8 mouse cellular contexts compared by ENCODE assay signal in the genomic region with DNA sequence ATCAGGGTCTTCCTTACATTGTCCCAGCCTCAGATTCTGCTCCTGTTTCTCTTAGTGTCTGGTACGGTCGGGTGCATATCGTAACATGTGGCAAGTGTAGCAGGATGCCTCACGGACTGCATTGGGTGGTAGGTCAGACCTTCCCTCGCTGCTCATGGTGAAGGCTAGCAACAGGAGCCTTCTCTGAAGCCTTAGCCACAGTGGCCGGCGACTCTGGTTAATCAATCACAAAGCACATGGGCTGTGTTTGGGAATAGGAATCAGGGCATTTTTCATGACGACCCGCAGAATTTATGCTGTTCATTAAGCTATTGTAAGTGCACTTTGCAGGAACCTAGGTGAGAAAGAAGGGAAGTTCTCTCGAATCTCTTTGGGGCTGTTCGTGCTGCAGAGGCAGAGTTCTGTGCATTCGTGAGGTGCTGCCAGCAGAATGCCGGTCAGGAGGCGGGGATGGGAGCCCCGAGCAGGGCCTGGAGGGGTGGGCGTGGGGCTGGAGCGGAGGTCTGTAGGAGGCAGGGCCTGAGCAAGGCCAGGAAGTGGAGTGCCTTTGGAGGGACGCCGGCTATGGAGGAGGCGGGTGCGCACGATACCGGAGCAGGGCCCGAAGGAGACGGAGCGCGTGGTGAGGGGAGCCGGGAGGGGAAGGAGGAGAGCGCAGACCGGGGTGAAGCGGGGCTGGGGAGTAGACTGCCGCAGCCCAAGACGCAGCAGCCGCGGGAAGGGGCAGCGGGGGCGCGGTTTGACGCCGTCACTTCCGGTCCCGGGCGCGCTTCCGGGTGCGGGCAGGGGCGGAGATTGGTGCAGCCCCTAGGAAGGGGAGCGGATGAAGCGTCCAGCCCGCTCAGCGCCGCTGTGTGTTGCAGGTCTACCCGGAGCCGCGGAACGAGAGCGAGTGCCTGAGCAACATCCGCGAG. TPM values are rescaled to one million over a fixed set of nuclear protein-coding genes. Genes with fewer than 3 reads are reported as not detected.
A peak's percentile ranks its signal among the peaks of the same experiment; 100 is the strongest.
DNase-seq lines count a peak whose midpoint lies in the region; ATAC-seq and TF ChIP-seq lines count a peak whose summit lies in the region.

No protein-coding gene starts in this region.

- peak; percentile 88 for ATAC-seq in embryonic facial prominence, embryonic 13.5 days (ENCODE audit: insufficient number of reproducible peaks, insufficient read depth, low FRiP score, low TSS enrichment, low read depth)
- ATAC-seq in limb, embryonic 12.5 days (ENCODE audit: insufficient number of reproducible peaks, insufficient read depth, low FRiP score, low TSS enrichment, low read depth), result peak; percentile 92
- peak; percentile 94 for ATAC-seq in midbrain, embryonic 14.5 days (ENCODE audit: low FRiP score, low TSS enrichment)

- peaks cover 1% of the 10 kb centered on the region; the same call in 1 of the 2 replicates for H3K79me2 ChIP-seq in heart, adult 2 months (replicated peaks; ENCODE audit: control insufficient read depth, insufficient read depth, low read length)

- peak overlapping the region; percentile 96 for H3K9ac ChIP-seq in embryonic facial prominence, embryonic 13.5 days
- peak overlapping the region; percentile 99 for H3K9ac ChIP-seq in heart, adult 2 months (ENCODE audit: low read depth, low read length)
- peak overlapping the region; percentile 93 for H3K9ac ChIP-seq in limb, embryonic 12.5 days (replicated peaks)
- peak overlapping the region; percentile 85 for H3K9ac ChIP-seq in midbrain, embryonic 14.5 days (replicated peaks; ENCODE audit: low read length)

- H3K4me3 ChIP-seq in embryonic facial prominence, embryonic 13.5 days, result peak overlapping the region; percentile 83
- H3K4me3 ChIP-seq in heart, adult 2 months, result peak overlapping the region; percentile 74
- H3K4me3 ChIP-seq in kidney, adult 2 months (ENCODE audit: insufficient read depth, low read depth, low read length), result peak overlapping the region; percentile 88
- peak overlapping the region; percentile 88 for H3K4me3 ChIP-seq in limb, embryonic 12.5 days (replicated peaks)
- H3K4me3 ChIP-seq in midbrain, embryonic 14.5 days (replicated peaks; ENCODE audit: low read depth, low read length), result peak overlapping the region; percentile 75

- no peak for TF ChIP-seq CTCF in heart, adult 2 months (IDR thresholded peaks at IDR 0.05)
- TF ChIP-seq CTCF in kidney, adult 2 months (conservative IDR thresholded peaks at IDR 0.05; ENCODE audit: insufficient read depth, insufficient read length, low read depth, low read length), result no peak

- no peaks in the 10 kb centered on the region for H3K36me3 ChIP-seq in embryonic facial prominence, embryonic 13.5 days
- H3K36me3 ChIP-seq in heart, adult 2 months (ENCODE audit: control insufficient read depth, insufficient read depth, low read length), result no peaks in the 10 kb centered on the region
- H3K36me3 ChIP-seq in kidney, adult 2 months (ENCODE audit: control insufficient read depth, insufficient read depth, low read length), result no peaks in the 10 kb centered on the region
- H3K36me3 ChIP-seq in limb, embryonic 12.5 days, result peaks cover 1% of the 10 kb centered on the region; the same call in 1 of the 2 replicates
- no peaks in the 10 kb centered on the region for H3K36me3 ChIP-seq in midbrain, embryonic 14.5 days (ENCODE audit: control insufficient read depth, insufficient read depth, low read length)

- no peaks in the 10 kb centered on the region for H3K9me3 ChIP-seq in embryonic facial prominence, embryonic 13.5 days
- no peaks in the 10 kb centered on the region for H3K9me3 ChIP-seq in limb, embryonic 12.5 days
- H3K9me3 ChIP-seq in midbrain, embryonic 14.5 days (ENCODE audit: control insufficient read depth, low read length), result no peaks in the 10 kb centered on the region

- TF ChIP-seq EP300 in heart, adult 2 months (IDR thresholded peaks at IDR 0.05; ENCODE audit: insufficient read depth, low read depth, low read length), result no peak

- DNase-seq in 416B (ENCODE audit: low read depth), result peak; percentile 86
- DNase-seq in adrenal gland, postnatal 4 days (ENCODE audit: low spot score in 2 of 2), result peak; percentile 80 to 88
- peak; percentile 93 to 97 for DNase-seq in heart, adult 2 months
- peak; percentile 92 for DNase-seq in kidney, adult 2 months
- DNase-seq in midbrain, embryonic 14.5 days, result peak; percentile 93
- DNase-seq in spleen, adult 12 weeks (ENCODE audit: low spot score), result peak; percentile 81

- peak overlapping the region; percentile 95 for H3K4me2 ChIP-seq in embryonic facial prominence, embryonic 13.5 days
- H3K4me2 ChIP-seq in limb, embryonic 12.5 days, result peak overlapping the region; percentile 93
- H3K4me2 ChIP-seq in midbrain, embryonic 14.5 days (ENCODE audit: low read length), result peak overlapping the region; percentile 97

- H3K4me1 ChIP-seq in embryonic facial prominence, embryonic 13.5 days, result peaks cover 22% of the 10 kb centered on the region
- H3K4me1 ChIP-seq in heart, adult 2 months (ENCODE audit: control insufficient read depth, insufficient read depth, low read length), result peaks cover 6% of the 10 kb centered on the region
- H3K4me1 ChIP-seq in kidney, adult 2 months (ENCODE audit: control insufficient read depth, insufficient read depth, low read length), result peaks cover 5% of the 10 kb centered on the region; the same call in 1 of the 2 replicates
- peaks cover 17% of the 10 kb centered on the region for H3K4me1 ChIP-seq in limb, embryonic 12.5 days (replicated peaks)
- H3K4me1 ChIP-seq in midbrain, embryonic 14.5 days (ENCODE audit: control insufficient read depth, insufficient read depth, low read length), result peaks cover 13% of the 10 kb centered on the region

- TF ChIP-seq POLR2A in heart, adult 2 months (IDR thresholded peaks at IDR 0.05; ENCODE audit: insufficient read depth, low read depth, low read length), result peak; percentile 86
- peak; percentile 70 for TF ChIP-seq POLR2A in kidney, adult 2 months (IDR thresholded peaks at IDR 0.05; ENCODE audit: low read depth, low read length)

- peak overlapping the region; percentile 91 for H3K27ac ChIP-seq in embryonic facial prominence, embryonic 13.5 days
- H3K27ac ChIP-seq in heart, adult 2 months, result peak overlapping the region; percentile 92
- peak overlapping the region; percentile 88 for H3K27ac ChIP-seq in kidney, adult 2 months (ENCODE audit: insufficient read depth, low read depth, low read length)
- H3K27ac ChIP-seq in limb, embryonic 12.5 days, result peak overlapping the region; percentile 87
- H3K27ac ChIP-seq in midbrain, embryonic 14.5 days (replicated peaks; ENCODE audit: low read depth, low read length), result peak overlapping the region; percentile 84

- H3K27me3 ChIP-seq in embryonic facial prominence, embryonic 13.5 days, result no peaks in the 10 kb centered on the region
- no peaks in the 10 kb centered on the region for H3K27me3 ChIP-seq in heart, adult 2 months (ENCODE audit: control insufficient read depth, insufficient read depth, low read length)
- no peaks in the 10 kb centered on the region for H3K27me3 ChIP-seq in kidney, adult 2 months (replicated peaks; ENCODE audit: control insufficient read depth, insufficient read depth, low read length)
- no peaks in the 10 kb centered on the region for H3K27me3 ChIP-seq in limb, embryonic 12.5 days
- no peaks in the 10 kb centered on the region for H3K27me3 ChIP-seq in midbrain, embryonic 14.5 days (ENCODE audit: control insufficient read depth, insufficient read depth, low read length)

- intact Hi-C loops in heart, adult 2 months (cut with DNase I), result loop anchor here (1.0 to 10.0 kb wide), 6 partner anchors 21 to 917 kb away; partner anchors contain the start of genes Ankrd10 and Tubgcp3

- WGBS in embryonic facial prominence, embryonic 13.5 days, result 3% methylated on average over 59 of the region's 59 CpGs
- 3% methylated on average over 56 of the region's 59 CpGs for WGBS in heart, adult 2 months
- 1% methylated on average over 59 of the region's 59 CpGs for WGBS in kidney, adult 2 months
- WGBS in limb, embryonic 12.5 days, result 3% methylated on average over 55 of the region's 59 CpGs
- 2% methylated on average over 58 of the region's 59 CpGs for WGBS in midbrain, embryonic 14.5 days

RNA-seq across cellular contexts. Expression of gene Arhgef7, which starts 30.3 kb away (rescaled TPM):
- total RNA-seq in adrenal gland, postnatal 4 days (2021), result 10 to 100 TPM; 72.8 to 74.1 TPM
- polyA plus RNA-seq in embryonic facial prominence, embryonic 13.5 days (2015; fragmentation: Nextera tagmentation; extraction: Ambion mirVana), result 43.4 and 48.5 TPM in 2 replicates
- total RNA-seq in heart, adult 2 months (2021), result 100 to 1,000 TPM; 114 to 117 TPM
- 59.7 and 68.7 TPM in 2 replicates for polyA plus RNA-seq in heart, adult 2 months (2012; rRNA removed)
- 49.3 and 49.6 TPM in 2 replicates for polyA plus RNA-seq in kidney, adult 2 months (2012; rRNA removed)
- 53.0 and 53.8 TPM in 2 replicates for polyA plus RNA-seq in limb, embryonic 12.5 days (2016; fragmentation: Nextera tagmentation; extraction: Ambion mirVana)
- polyA plus RNA-seq in midbrain, embryonic 14.5 days (2014; fragmentation: Nextera tagmentation; extraction: Ambion mirVana), result 78.3 and 84.0 TPM in 2 replicates

RNA-seq across cellular contexts. Expression of gene 1700016D06Rik, which starts 57.0 kb away (rescaled TPM):
- total RNA-seq in adrenal gland, postnatal 4 days (2021), result not detected
- not detected in 2 replicates for polyA plus RNA-seq in embryonic facial prominence, embryonic 13.5 days (2015; fragmentation: Nextera tagmentation; extraction: Ambion mirVana)
- not detected for total RNA-seq in heart, adult 2 months (2021)
- not detected in 2 replicates for polyA plus RNA-seq in heart, adult 2 months (2012; rRNA removed)
- polyA plus RNA-seq in kidney, adult 2 months (2012; rRNA removed), result not detected in 2 replicates
- polyA plus RNA-seq in limb, embryonic 12.5 days (2016; fragmentation: Nextera tagmentation; extraction: Ambion mirVana), result not detected in 2 replicates
- not detected in 2 replicates for polyA plus RNA-seq in midbrain, embryonic 14.5 days (2014; fragmentation: Nextera tagmentation; extraction: Ambion mirVana)

Comparison
In these comparisons a context has a peak if more than half of its experiments do, and no peak if none do; other contexts are left out.
1. Peak in every context shown above with its lines: DNase-seq, ATAC-seq, H3K4me3 ChIP-seq and H3K27ac ChIP-seq.